Mouse (Mus musculus): ENCODE measurements at regions not wholly inside any gene's neighbourhood (a gene's known extent, or its start where the extent isn't known, plus 50 kb on each side); places are given as distances from the start of the nearest gene placed in this dataset.
A peak's percentile ranks its signal among the peaks of the same experiment; 100 is the strongest.

DNA sequence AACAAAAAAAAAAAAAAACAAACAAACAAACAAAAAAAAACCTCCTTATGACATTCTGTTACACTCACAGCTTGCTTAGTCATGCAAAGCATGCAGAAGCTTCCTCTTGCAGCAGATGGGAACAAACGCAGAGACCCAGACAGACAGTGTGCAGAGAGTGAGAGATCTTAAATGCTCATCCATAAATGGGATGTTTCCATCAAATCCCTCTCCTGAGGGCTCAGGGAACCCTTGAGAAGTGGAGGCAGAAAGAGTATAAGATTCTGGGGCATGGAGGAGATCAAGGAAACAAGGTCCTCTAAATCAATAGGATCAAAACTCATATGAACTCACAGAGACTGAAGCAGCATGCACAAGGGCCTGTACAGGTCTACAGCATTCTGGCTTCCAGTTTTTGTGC is 52.5 kb downstream of the Adm start:
- intact Hi-C loops (cut with DNase I): no loop called here
- no peak for DNase-seq

- intact Hi-C loops (cut with DNase I): no loop called here
Measured at GRCm38 (mm10) chr7:110682911-110683310, 55.5 kb downstream of the Adm start.

GRCm38 (mm10) chr7:110688884-110689681 is 61.6 kb downstream of the Adm start:
- intact Hi-C loops (cut with DNase I): no loop called here
- peak; percentile 62 to 75 for DNase-seq

More at GRCm38 (mm10) chr7:110682911-110683310, 55.5 kb downstream of the Adm start:
- DNase-seq: no peak

DNA sequence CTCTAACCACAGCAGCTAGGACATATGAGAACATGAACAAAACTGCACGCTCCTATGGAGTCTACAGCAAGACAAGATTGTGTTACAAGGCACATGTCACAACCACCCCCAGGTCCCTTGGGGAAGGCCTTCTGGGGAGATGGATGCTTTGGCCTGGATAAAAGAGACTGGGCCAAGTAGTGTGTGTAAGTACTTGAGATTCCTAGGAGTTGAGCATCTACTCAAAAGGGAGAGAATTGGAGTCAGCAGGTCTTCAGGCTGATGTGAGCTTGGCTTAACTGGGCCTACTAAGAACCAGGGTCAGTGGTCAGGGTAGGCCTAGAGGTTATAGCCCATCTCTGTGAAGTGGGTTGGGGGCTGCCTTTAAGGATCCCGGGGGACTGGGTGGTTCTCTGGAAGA is 62.8 kb downstream of the Adm start:
- intact Hi-C loops (cut with DNase I): no loop called here
- DNase-seq: no peak

GRCm38 (mm10) chr7:110690856-110691255 is 63.4 kb downstream of the Adm start:
- DNase-seq: no peak
- intact Hi-C loops (cut with DNase I): no loop called here

- no peak for DNase-seq
- intact Hi-C loops (cut with DNase I): no loop called here
Measured at GRCm38 (mm10) chr7:110694262-110694661, 66.8 kb downstream of the Adm start.

DNA sequence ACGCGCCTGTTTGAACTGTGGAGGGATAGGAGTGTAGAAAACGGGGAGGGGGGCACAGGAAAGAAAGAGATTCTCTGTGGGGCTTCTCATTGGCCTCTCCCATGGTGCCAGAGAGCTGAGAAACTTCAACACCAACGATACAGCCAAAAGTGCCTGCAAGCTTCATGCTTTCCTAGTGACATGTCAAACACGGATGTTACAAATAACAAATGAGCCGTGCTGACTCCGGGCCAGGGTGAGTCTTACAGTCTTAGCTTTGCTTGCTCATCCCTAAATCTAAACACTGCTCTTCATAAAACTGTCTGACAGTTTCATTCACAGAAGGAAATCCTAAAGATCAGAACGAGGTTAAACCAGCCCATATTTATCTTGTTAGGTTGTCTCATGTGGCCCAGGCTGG is 68.3 kb downstream of the Adm start:
- intact Hi-C loops (cut with DNase I): no loop called here
- no peak for DNase-seq

- intact Hi-C loops (cut with DNase I): no loop called here
- no peak for DNase-seq
Measured at GRCm38 (mm10) chr7:110698211-110699153, 69.5 kb upstream of the Ampd3 start.

DNA sequence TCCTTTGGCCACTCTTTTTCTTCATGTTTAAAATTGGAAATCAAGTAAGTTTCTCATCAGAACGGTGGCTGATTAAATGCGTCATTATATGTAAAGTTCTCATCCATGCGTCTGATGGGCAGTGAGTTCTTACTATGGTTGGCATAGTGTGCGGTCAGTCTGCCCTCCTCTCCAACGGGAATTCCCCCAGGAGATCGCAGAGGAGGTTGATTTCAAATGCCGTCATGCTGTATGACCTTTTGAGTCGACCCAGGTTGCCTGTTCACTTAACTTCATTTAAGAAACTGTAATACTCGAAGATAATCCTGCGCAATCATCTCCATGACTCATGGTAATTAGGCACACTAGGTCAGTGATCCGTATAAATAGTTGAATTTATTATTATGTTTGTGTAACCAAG is 68.4 kb upstream of the Ampd3 start:
- intact Hi-C loops (cut with DNase I): no loop called here
- DNase-seq: no peak

GRCm38 (mm10) chr7:110701681-110702413 is 66.2 kb upstream of the Ampd3 start:
- DNase-seq: no peak
- intact Hi-C loops (cut with DNase I): no loop called here

DNA sequence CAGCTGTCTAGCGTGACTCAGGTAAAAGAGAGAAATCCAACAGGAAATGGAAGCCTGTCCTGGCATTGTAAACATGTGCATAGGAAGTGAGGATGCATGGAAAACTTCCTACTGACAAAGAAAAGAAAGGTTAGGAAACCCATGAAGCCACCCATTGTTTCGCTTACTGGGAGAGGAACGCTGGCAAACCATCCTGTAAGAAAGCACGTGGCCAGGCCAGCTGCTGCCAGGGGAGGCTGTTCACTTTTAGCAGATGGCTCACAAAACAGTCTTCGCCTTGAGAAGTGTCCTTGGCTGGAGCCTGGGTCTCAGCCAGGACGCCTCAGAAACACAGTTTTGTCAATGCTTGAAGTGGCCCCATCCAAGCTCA is 65.6 kb upstream of the Ampd3 start:
- DNase-seq: peak; percentile 46 to 55
- intact Hi-C loops (cut with DNase I): no loop called here

DNA sequence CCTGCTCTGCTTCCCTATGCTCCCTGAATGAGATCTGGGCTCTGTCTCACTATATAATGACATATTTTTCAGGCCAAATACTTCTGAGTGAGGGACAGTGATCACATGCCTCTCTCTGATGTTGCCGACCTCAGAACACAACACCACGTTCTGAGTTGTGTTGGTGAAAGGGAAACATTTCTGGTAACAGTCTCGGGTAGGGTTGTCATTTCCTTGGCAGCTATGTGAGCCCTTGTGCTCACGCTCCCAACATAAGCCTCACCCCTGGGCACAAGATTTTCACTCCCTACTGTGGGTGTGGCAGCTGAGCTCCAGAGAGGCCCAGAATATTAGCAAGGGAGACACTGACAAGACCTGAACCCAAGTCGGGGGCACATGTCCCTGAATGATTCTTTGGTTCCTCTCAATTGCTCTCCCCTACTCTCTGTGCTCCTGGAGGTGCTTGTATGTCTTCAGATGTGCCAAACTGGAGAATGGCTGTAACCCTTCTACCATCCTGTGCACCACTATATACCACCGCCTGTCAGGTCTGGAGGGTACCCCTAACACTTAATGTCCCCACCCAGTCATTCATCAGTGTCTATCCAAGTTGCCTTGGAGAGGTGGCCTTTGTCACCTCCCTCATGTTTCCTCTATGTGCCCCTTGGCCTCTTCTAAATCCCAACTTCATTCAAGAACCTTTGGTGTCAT is 62.5 kb upstream of the Ampd3 start:
- intact Hi-C loops (cut with DNase I): no loop called here
- DNase-seq: no peak

GRCm38 (mm10) chr7:110706001-110706695 is 61.9 kb upstream of the Ampd3 start:
- peak; percentile 51 to 53 for DNase-seq
- intact Hi-C loops (cut with DNase I): no loop called here

DNA sequence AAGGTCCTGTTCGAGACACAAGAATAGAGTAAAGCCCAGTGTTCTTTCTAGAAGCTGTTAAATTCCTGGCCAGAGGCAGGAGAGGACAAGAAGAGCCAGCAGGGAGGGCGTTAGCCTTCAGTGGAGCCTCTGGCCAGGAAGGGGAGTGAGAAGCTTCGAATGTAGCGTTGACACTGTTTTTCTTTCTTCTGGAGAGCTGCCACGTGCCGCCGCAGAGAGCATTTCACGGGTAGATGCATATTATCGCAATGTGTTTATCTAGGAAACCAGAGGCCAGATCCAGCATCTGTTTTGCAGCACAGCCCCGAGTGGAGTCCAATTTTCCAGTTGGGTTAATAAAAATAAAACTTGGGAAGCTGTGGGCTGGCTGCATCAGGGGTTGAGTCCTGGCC is 61.3 kb upstream of the Ampd3 start:
- DNase-seq: peak; percentile 74 to 77
- intact Hi-C loops (cut with DNase I): no loop called here

DNA sequence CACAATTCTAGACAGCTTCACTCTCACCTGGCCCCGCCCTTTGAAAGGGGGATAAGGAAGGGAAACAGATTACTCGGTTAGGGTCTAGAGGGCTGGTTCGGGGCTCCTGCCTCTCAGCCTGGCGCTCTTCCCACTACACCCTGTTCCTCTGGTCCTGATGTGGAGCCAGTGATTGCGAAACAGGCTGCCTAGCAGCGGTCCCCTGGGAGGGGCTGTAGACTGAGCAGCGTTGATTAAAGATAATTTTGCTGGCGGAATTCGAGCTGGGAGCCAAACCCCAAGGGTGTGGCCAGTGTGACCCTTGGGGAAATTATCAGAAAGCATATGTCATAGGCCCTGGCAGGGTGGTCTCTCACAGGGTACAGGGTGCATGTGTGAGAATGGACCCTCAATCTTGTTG is 59.9 kb upstream of the Ampd3 start:
- DNase-seq: peak; percentile 61 to 78
- intact Hi-C loops (cut with DNase I): no loop called here

GRCm38 (mm10) chr7:110708781-110709180 is 59.2 kb upstream of the Ampd3 start:
- intact Hi-C loops (cut with DNase I): no loop called here
- no peak for DNase-seq

DNA sequence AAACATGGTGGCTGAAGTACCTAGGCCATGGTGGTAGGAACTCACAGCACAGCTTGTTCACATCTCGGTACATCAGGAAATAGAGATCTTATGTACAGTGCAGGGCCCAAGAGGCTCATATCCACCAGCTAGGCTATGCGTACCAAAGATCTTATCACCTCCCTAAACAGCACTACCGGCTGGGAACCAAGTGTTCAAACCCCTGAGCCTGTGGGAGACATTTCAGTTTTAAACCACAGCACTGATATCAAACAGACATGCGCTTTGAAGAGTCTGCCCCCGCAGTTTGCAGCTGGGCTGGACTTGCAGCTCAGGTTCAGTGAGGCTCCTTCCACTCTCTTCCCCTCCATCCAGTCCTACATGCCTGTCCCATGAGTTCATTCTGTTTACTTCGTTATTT is 58.4 kb upstream of the Ampd3 start:
- no peak for DNase-seq
- intact Hi-C loops (cut with DNase I): no loop called here

- DNase-seq: no peak
- intact Hi-C loops (cut with DNase I): no loop called here
Measured at GRCm38 (mm10) chr7:110710256-110710962, 57.6 kb upstream of the Ampd3 start.

- DNase-seq: no peak
- intact Hi-C loops (cut with DNase I): no loop called here
Measured at GRCm38 (mm10) chr7:110713661-110714060, 54.3 kb upstream of the Ampd3 start.
